Mouse (Mus musculus) bone marrow, adult 2 months (tissue): ENCODE measurements around the gene Cavin2.

Experiments
- CTCF ChIP-seq: fragments of 200-500 bp; IDR thresholded peaks from 2 replicates; pipeline ENCODE4 v1.5.1; 2011; ENCODE audit warnings: low read length, control low read depth; ENCODE audit not compliant: control insufficient read depth, insufficient read depth
- POLR2A ChIP-seq: fragments of 200-500 bp; IDR thresholded peaks from 2 replicates; pipeline ENCODE4 v1.6.1; 2011; ENCODE audit warnings: low read depth, mild to moderate bottlenecking, control low read depth, low read length, borderline replicate concordance; ENCODE audit not compliant: control insufficient read depth

DNA sequence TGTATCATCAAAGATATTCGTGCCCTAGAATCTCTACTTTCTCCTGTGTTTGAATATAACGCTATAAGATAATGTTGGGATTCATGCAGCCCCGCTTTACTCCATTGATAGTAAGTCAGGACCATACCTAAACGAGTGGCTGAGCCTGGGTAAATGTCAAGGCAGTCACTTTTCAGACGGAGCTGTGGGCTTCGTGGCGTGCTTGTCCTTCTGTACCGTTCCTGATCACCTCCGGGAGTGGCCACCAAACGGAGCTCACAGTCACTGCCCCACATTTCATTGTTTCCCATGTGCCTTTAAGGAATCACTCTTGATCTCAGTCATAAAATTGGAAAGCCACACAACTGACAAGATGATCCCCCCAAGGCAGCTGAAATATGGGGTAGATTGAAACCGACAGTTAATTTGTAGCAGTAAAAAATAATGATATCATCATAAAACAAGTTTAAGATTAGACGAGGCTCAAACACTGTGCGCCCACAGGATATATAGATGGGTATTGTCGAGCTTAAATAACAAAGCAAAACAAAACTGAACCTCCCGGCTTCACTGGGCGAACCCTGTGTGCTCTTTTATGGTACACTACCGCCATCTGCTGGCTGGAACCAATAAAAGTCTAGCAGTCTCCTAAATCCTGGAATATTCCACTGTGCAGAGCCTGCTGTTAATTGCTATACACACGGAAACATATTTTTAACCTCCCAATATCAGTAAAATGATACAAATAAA, 44.8 kb downstream of the Cavin2 start:
- TF ChIP-seq CTCF (peak; percentile 39; the same call in 1 of the 2 replicates), POLR2A (no peak)
